Mouse (Mus musculus) inflammation-experienced regulatory T-cells, adult 6 months (primary cell): ENCODE data around the gene Kmo. TPM values are rescaled to one million over a fixed set of nuclear protein-coding genes. Genes with fewer than 3 reads are reported as not detected.

Experiments used
- ATAC-seq: one replicate; pipeline ENCODE4 v1.8.0; 2017
- polyA plus RNA-seq, 3 experiments: library from polyadenylated mRNA; unstranded; fragments of 100-300 nt; shearing (Covaris generic); gene quantifications; one replicate each; pipeline ENCODE4 v1.2.1; 2017

The Kmo gene
- polyA plus RNA-seq, 3 experiments from 2014 or later: 0.48 to 7.3 (median 0.88) TPM

DNA sequence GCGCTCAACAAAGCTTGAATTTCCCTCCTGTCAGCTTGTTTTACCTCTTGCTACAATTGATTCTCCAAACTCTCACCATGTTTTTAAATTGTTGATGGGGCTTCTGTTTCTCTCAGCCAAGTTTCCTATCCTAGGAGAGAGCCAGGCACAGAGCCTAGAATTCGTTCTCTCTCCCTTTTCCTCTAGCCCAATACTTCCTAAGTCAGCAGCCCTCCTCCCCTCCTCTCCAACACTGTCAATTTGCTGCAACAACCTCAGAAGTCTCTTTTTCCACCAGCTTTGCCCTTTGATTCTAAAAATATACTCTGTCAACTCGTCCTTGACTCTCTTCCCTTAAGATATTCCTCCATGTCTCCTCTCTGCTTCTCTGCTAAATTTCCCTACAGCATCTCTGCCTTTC, 79.2 kb downstream of the Kmo start:
- ATAC-seq: no peak

DNA sequence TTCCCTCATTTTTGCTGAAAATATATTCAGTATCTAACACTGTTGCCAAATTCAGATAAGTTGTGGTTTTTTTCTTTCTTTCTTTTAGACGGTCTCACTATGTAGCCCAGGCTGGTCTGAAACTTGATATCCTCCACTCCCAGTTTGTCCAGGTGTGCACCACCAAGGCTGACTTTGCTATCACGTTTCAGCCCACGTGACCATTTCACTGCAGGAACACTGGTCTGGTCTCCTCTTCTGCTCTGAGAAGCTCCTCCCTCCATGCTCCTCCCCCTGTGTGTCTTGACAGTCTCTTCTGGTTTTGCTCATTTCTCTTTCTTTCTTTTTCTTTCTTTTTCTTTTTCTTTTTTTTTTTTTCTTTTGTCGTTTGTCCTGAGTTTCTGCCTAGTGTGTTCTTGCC, 79.6 kb downstream of the Kmo start:
- peak; percentile 35 for ATAC-seq

DNA sequence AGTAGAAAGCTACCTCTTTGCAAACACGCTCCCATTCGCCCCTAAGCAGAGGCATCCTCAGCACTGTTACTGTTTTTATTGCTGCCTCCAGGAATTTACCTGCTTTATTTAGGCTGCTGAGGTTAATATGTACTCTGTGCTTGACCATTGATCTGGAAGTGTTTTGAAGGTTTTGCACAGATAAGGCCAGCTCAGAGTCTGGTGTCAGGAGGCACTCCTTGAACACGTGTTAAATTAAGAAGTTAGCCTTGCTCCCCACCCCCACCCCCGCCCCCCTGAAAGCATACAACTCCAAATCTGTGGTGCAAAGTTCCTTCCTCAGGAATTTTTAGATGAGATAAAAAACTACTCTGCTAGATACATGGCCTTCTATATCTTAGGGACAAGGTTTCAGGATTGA, 81.0 kb downstream of the Kmo start:
- no peak for ATAC-seq

DNA sequence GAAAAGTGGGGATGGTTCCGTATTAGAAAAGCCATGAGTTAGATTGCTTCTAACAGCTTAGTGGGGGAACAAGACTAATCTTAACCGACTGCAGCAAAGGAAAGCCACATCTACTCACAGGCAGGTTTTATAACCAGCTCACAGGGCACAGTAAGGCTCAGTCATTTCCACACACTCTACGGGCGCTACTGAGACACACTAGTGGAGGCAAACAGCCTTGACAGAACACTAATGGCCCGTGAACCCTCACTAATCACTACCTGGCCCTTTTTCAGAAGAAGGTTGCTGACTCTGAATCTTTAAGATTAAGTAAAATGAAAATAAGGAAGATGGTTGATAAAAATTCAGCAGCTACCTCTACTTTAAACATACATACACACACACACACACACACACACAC, 87.4 kb downstream of the Kmo start:
- no peak for ATAC-seq

DNA sequence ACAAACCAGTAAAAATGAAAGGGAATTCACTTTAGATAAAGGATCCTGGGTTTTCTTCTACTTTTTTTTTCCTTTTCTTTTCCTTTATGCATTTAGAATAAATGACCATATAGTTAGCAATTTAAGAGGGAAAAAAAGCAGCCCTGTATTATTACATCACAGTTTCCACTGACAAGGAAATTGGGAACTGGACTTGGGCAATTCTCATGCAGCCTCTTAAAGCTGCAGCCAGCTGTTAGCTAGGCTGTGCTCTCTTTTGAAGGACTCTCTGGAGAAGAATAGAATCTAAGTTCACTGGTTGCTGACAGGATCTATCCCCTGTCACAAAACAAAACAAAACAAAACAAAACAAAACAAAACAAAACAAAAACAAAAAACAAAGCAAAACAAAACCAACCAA, 87.8 kb downstream of the Kmo start:
- ATAC-seq: no peak

Other genes starting within 250 kb of the Kmo start
- gene Rgs7, start 127.9 kb upstream of the Kmo start, polyA plus RNA-seq: not detected
- gene Fh1, start 5.3 kb downstream of the Kmo start, polyA plus RNA-seq: 100 to 1,000 TPM in 1 of 3 experiments, 10 to 100 TPM in 2; 48.1 to 114 (median 67.1) TPM
- not detected for gene Opn3, start 72.4 kb downstream of the Kmo start, polyA plus RNA-seq
- 1 to 10 TPM in 2 of 3 experiments, under 1 TPM in 1; 0.21 to 1.1 (median 1.1) TPM for gene Chml, start 72.5 kb downstream of the Kmo start, polyA plus RNA-seq
- gene Wdr64, start 78.2 kb downstream of the Kmo start, polyA plus RNA-seq: not detected